Mouse (Mus musculus): ENCODE data around the gene Sacm1l.

Sacm1l gene

GRCm38 (mm10) chr9:123577360-123578192, 48.0 kb downstream of the Sacm1l start:
- DNase-seq (ENCODE audit: low read depth, low spot score) = no peak

DNA sequence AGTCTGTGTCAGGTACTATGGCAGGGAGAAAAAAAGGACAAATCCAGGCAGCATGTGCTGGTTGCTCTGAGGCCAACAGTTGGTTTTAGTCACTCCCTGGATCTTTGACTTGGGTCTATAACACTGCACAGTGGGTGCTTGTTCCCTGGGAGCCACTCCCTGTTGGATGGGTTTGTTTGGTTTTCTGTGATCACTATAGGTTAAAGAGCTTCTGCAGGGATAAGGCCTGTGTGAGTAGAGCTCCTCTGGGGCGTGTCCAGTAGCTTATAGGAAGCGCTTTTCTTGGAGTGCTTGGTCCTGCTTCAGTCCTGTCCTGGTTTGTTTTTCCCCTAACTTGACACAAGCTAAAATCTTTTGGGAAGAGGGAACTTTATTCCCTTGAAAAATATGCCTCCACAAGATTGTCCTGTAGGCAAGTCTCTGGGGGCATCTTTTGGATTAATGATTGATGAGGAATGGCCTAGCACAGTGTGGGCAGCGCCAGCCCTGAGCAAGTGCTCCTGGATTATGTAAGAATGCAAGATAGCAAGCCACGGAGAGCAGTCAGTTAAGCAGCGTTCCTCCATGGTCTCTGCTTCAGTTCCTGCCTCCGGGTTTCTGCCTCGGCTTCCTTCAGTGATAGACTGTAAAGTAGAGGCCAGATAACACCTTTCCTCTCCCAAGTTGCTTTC, 59.8 kb downstream of the Sacm1l start:
- DNase-seq (ENCODE audit: low read depth, low spot score) = no peak

DNA sequence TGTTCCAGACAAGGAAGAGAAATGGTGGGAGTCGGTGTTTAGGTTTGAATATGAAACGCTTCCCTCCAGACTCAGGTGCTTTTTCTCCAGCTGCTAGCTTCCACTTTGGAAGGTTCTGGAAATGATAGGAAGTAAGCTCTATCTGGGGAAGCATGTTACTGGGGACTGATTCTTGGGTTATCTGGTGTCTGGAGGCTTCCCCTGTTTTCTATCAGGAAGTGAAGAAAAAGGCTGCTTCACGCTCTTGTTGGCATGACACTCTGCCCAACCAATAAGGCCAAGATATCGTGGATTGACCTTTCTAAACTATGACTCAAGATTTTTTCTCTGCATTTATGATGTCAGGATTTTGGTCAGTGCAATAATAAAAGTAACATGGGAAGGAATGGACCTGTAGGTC, 65.6 kb downstream of the Sacm1l start:
- no peak for DNase-seq (ENCODE audit: low read depth, low spot score)

DNA sequence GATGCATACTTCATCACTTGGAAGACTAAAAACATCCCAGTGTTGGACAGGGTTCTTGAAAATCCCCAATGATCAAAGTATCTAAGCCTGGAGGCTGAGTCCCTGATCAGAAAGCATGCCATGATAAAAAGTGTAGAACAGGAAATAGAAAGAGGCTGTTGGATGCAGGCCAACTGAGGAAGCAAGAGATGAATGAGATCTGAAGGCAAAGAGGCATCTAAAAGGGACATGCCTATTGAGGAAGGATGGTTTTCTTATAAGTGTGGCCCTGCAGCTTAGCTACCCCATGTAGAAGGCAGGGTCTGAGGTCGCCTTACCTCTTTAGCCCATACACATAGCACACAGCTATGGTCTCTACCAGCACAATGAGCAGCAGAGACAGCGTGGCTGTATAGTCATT, 67.4 kb downstream of the Sacm1l start:
- no peak for DNase-seq (ENCODE audit: low read depth, low spot score)

GRCm38 (mm10) chr9:123597376-123597775, 67.8 kb downstream of the Sacm1l start:
- no peak for DNase-seq (ENCODE audit: low read depth, low spot score)

- DNase-seq (ENCODE audit: low read depth, low spot score) = no peak
Observed at GRCm38 (mm10) chr9:123601529-123601928, 72.0 kb downstream of the Sacm1l start.

DNA sequence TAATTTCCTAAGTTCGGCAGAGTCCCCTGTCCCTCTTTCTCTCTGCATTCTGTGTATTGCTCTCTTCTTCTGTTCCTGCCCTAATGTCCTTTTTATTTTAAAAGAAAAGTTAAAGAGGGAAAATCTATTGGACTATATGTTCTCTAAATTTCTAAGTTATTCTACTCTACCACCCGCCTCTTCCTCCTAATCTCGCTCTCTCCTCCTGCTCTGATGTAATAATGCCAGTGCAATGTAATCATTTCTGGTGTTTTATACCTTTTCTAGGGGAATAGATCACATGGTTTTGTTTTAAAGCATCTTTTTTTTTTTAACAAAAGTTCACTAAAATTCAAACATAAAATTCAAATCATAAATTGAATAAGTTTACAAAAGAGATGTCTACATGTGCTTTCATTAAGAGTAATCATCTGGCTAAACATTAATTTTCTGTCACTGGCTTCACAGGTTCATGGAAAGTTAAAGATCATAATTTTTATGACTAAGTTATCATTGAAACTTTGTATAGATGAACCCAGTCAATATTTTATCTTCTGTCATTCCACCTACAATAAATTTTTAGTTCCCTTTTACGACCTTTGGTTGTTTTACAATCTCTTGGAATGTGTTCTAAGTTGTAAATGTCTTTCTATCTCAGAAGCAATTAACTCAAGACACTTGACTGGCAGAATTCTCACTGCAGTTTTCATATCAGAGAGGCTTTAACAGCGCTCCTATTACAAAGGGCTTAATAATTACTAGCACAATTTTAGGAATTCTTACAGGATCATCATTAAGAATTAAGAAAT, 90.9 kb downstream of the Sacm1l start:
- DNase-seq (ENCODE audit: low read depth, low spot score) = no peak

GRCm38 (mm10) chr9:123624741-123625140, 95.2 kb downstream of the Sacm1l start:
- DNase-seq (ENCODE audit: low read depth, low spot score) = no peak

DNA sequence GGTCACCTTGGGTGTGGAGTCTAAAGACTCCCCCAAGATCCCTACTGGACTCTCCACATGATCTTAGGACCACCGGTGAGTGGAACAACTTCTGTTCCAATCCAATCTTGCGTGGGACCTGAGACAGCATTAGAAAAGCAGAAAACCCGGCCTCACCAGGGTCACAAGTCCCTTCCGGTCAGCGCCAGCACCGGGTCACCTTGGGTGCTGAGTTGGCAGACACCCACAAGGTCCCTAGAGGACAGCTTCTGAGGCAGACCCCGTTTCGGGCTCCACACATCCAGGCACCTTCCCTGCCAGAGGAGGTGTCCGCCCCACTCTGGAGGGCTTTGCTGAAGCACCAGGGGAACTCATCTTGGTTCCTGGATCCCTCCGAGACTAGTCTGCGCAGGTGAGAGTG, 96.3 kb downstream of the Sacm1l start:
- DNase-seq (ENCODE audit: low read depth, low spot score) = no peak

- no peak for DNase-seq (ENCODE audit: low read depth, low spot score)
Observed at GRCm38 (mm10) chr9:123631666-123632065, 102.1 kb downstream of the Sacm1l start.

GRCm38 (mm10) chr9:123632281-123632680, 102.7 kb downstream of the Sacm1l start, which contains the start of gene Slc6a20b:
Gene Slc6a20b (minus strand): TSS chr9:123632565.
- no peak for DNase-seq (ENCODE audit: low read depth, low spot score)

DNA sequence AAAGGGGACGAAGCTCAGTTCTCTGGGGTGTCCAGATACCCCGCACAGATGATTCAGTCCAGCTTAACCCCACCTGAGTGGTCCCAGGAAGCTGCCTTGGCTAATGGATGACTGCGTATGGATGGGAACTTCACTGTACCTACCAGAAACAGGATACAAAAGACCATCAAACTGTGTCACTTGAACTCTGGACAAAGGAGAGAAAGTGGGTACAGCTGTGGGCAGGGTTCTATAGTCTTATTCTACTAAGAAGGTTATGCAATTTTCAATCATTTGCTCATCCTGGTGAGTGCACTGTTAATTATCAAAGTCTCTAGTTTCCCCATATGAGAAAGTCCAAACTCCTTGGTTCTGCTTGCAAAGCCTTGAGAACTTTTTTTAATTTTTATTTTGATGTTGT, 103.4 kb downstream of the Sacm1l start:
- no peak for DNase-seq (ENCODE audit: low read depth, low spot score)

DNA sequence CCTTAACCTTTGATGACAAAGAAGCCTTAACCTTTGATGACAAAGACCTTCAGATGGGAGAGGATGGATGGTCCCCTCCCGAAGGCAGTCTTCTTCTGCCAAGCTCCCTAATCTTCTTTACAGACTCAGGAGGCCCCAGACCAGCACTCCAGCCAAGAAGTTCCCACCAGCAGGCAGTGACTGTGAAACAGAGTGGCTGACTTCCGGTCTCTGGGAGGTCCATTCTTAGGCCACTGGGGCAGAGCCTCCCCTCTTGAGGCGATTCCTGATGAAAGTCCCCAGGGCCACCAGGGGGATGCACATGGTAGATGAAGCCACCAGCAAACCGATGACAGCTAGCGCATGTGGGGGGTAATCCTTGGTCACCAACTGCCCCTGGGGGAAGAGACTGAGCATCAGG, 107.2 kb downstream of the Sacm1l start:
- no peak for DNase-seq (ENCODE audit: low read depth, low spot score)

DNA sequence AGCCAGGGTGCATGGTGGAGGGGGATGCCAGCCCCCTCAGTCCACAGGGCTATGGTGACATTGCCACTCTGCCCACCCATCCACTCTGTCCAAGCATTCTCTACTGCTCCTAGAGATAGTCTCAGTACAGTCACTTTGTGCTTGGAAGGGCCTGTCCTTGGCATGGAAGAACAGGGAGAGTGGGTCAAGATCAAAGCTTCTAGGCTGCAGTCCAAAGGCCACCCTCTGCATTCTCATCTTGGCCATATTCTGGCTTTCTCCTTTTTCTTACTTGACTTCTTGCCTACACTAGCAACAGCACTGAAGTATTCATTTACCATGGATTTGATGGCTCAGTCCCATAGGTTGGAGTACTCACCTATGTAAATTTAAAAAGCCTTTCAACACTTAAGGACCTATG, 108.7 kb downstream of the Sacm1l start:
- DNase-seq (ENCODE audit: low read depth, low spot score) = no peak

- no peak for DNase-seq (ENCODE audit: low read depth, low spot score)
Observed at GRCm38 (mm10) chr9:123638668-123639089, 109.1 kb downstream of the Sacm1l start.

DNA sequence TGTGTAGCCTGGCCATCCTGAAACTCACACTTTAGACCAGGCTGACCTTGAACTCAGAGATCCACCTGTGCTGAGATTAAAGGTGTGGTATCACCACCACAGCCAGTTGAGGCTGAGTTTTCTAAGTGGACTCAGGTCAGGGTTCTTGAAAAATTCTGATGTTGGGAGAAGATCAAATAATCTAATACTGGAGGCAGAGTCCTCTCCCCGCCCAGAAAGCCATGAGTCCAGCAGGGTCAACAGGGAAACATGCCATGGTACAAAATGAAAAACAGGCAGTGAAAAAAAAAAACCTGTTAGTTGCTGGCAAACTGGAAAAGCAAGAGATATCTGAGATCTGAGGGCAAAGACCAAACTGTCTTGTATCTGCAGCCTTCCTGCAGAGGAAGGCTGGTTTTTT, 110.5 kb downstream of the Sacm1l start:
- DNase-seq (ENCODE audit: low read depth, low spot score) = no peak

All from WW6 (cell line).